ENCODE assay signal across 23 mouse cellular contexts in the genomic region with DNA sequence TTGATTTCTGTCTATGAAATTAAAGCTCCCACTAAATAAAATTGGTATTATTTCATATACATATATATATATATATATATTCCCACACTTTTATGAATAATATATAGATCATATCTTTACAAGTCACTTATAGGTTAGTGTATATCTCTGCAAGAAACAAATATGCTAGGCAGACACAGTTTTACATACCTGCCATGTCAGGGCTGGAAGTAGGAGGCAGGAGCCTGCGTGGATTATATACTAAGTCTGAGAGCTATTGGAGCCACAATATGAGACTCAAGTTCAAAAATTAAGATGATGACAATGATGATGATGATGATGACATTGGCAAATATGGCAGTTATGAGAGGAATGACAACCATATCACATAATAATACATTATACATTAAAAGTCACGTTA.
DNase-seq lines count a peak whose midpoint lies in the region; ATAC-seq and TF ChIP-seq lines count a peak whose summit lies in the region.
"Had no signal": no experiment of that assay in that cellular context is flagged by ENCODE, and none has a peak within 500 bp of the region (broad histone marks: within the 10 kb centered on the region; RNA-seq: fewer than 3 reads in every experiment).

No protein-coding gene starts in this region.

- no peaks in the 10 kb centered on the region for H3K27me3 ChIP-seq in forebrain, embryonic 12.5 days
- H3K27me3 ChIP-seq in forebrain, embryonic 15.5 days = no peaks in the 10 kb centered on the region
- no peaks in the 10 kb centered on the region for H3K27me3 ChIP-seq in hindbrain, postnatal 0 days (ENCODE audit: insufficient read depth, low read length)
- H3K27me3 ChIP-seq in hindbrain, embryonic 10.5 days (ENCODE audit: insufficient read depth, poor library complexity, severe bottlenecking) = no peaks in the 10 kb centered on the region
- no peaks in the 10 kb centered on the region for H3K27me3 ChIP-seq in midbrain, embryonic 12.5 days
- no peaks in the 10 kb centered on the region for H3K27me3 ChIP-seq in midbrain, postnatal 0 days (ENCODE audit: insufficient read depth, low read length)
- H3K27me3 ChIP-seq: CH12.LX; heart, embryonic 13.5 days; Patski had no signal

- no peaks in the 10 kb centered on the region for H3K36me3 ChIP-seq in forebrain, embryonic 12.5 days (replicated peaks)
- H3K36me3 ChIP-seq in forebrain, embryonic 15.5 days = no peaks in the 10 kb centered on the region
- H3K36me3 ChIP-seq in hindbrain, postnatal 0 days (ENCODE audit: insufficient read depth, low read length) = no peaks in the 10 kb centered on the region
- no peaks in the 10 kb centered on the region for H3K36me3 ChIP-seq in hindbrain, embryonic 10.5 days
- no peaks in the 10 kb centered on the region for H3K36me3 ChIP-seq in midbrain, embryonic 12.5 days
- no peaks in the 10 kb centered on the region for H3K36me3 ChIP-seq in midbrain, postnatal 0 days (ENCODE audit: insufficient read depth, low read length)
- H3K36me3 ChIP-seq: forebrain, embryonic 10.5 days; G1E; heart, embryonic 10.5 days; heart, embryonic 13.5 days had no signal

- 80% methylated on average over 2 of the region's 2 CpGs for WGBS in forebrain, embryonic 12.5 days
- WGBS in forebrain, embryonic 15.5 days = 64% methylated on average over 2 of the region's 2 CpGs
- WGBS in hindbrain, postnatal 0 days = 70% methylated on average over 2 of the region's 2 CpGs
- WGBS in hindbrain, embryonic 10.5 days = 83% methylated on average over 2 of the region's 2 CpGs
- WGBS in midbrain, embryonic 12.5 days = 64% methylated on average over 2 of the region's 2 CpGs
- 48% methylated on average over 2 of the region's 2 CpGs for WGBS in midbrain, postnatal 0 days

- no peak for TF ChIP-seq CTCF in hindbrain, postnatal 0 days (IDR thresholded peaks at IDR 0.05; ENCODE audit: low read depth)
- TF ChIP-seq CTCF in midbrain, postnatal 0 days (IDR thresholded peaks at IDR 0.05) = no peak

- no peak overlapping the region for H3K4me3 ChIP-seq in forebrain, embryonic 12.5 days (replicated peaks)
- no peak overlapping the region for H3K4me3 ChIP-seq in forebrain, embryonic 15.5 days
- no peak overlapping the region for H3K4me3 ChIP-seq in hindbrain, postnatal 0 days (ENCODE audit: low read length)
- no peak overlapping the region for H3K4me3 ChIP-seq in hindbrain, embryonic 10.5 days
- H3K4me3 ChIP-seq in midbrain, embryonic 12.5 days = no peak overlapping the region
- H3K4me3 ChIP-seq in midbrain, postnatal 0 days (ENCODE audit: low read depth, low read length) = no peak overlapping the region
- H3K4me3 ChIP-seq: forebrain, embryonic 10.5 days; heart, adult 2 months; heart, embryonic 10.5 days; heart, embryonic 13.5 days had no signal

- no peak for DNase-seq in hindbrain, postnatal 0 days (ENCODE audit: low spot score)
- DNase-seq in hindbrain, embryonic 10.5 days (ENCODE audit: low spot score) = no peak
- DNase-seq in midbrain, postnatal 0 days (ENCODE audit: low spot score) = no peak
- DNase-seq: adrenal gland, postnatal 10 days; adrenal gland, postnatal 36 days; B cell, adult 2 months; cerebellum, adult 18-20 months; cerebellum, postnatal 14 days; gastrocnemius, postnatal 10 days; gastrocnemius, postnatal 36 days; heart, adult 2 months; heart, postnatal 14 days; heart, postnatal 4 days had no signal

- H3K9ac ChIP-seq in forebrain, embryonic 12.5 days = no peak overlapping the region
- H3K9ac ChIP-seq in forebrain, embryonic 15.5 days (replicated peaks) = no peak overlapping the region
- H3K9ac ChIP-seq in hindbrain, postnatal 0 days (replicated peaks; ENCODE audit: low read length) = no peak overlapping the region
- no peak overlapping the region for H3K9ac ChIP-seq in midbrain, embryonic 12.5 days (replicated peaks)
- H3K9ac ChIP-seq in midbrain, postnatal 0 days (replicated peaks; ENCODE audit: low read length, poor library complexity, severe bottlenecking) = no peak overlapping the region
- H3K9ac ChIP-seq: heart, embryonic 13.5 days; hindbrain, embryonic 14.5 days had no signal

- ATAC-seq in forebrain, embryonic 12.5 days (ENCODE audit: low FRiP score) = peak; percentile 62
- no peak for ATAC-seq in forebrain, embryonic 15.5 days (replicated peaks)
- no peak for ATAC-seq in hindbrain, postnatal 0 days
- 0 out of 2 replicates have a peak, but pooled peaks have one; percentile 41 for ATAC-seq in midbrain, embryonic 12.5 days (ENCODE audit: low FRiP score, low read depth)
- ATAC-seq in midbrain, postnatal 0 days (ENCODE audit: low FRiP score) = no peak
- ATAC-seq: Patski had no signal

- H3K4me2 ChIP-seq in forebrain, embryonic 12.5 days = no peak overlapping the region
- no peak overlapping the region for H3K4me2 ChIP-seq in forebrain, embryonic 15.5 days (replicated peaks)
- 0 out of 2 replicates have a peak overlapping the region, but pooled peaks have one; percentile 31 for H3K4me2 ChIP-seq in hindbrain, postnatal 0 days (ENCODE audit: low read depth, low read length)
- no peak overlapping the region for H3K4me2 ChIP-seq in midbrain, embryonic 12.5 days (replicated peaks)
- H3K4me2 ChIP-seq in midbrain, postnatal 0 days (ENCODE audit: low read depth, low read length, poor library complexity, severe bottlenecking) = no peak overlapping the region
- H3K4me2 ChIP-seq: heart, embryonic 13.5 days had no signal

- H3K4me1 ChIP-seq in forebrain, embryonic 12.5 days = no peaks in the 10 kb centered on the region
- peaks cover 8% of the 10 kb centered on the region; the same call in 1 of the 2 replicates for H3K4me1 ChIP-seq in forebrain, embryonic 15.5 days
- no peaks in the 10 kb centered on the region for H3K4me1 ChIP-seq in hindbrain, postnatal 0 days (ENCODE audit: insufficient read depth, low read length)
- no peaks in the 10 kb centered on the region for H3K4me1 ChIP-seq in hindbrain, embryonic 10.5 days (replicated peaks)
- no peaks in the 10 kb centered on the region for H3K4me1 ChIP-seq in midbrain, embryonic 12.5 days
- no peaks in the 10 kb centered on the region for H3K4me1 ChIP-seq in midbrain, postnatal 0 days (ENCODE audit: insufficient read depth, low read length)
- H3K4me1 ChIP-seq: forebrain, embryonic 10.5 days; heart, embryonic 10.5 days; heart, embryonic 13.5 days had no signal

- no peaks in the 10 kb centered on the region for H3K9me3 ChIP-seq in forebrain, embryonic 12.5 days
- no peaks in the 10 kb centered on the region for H3K9me3 ChIP-seq in forebrain, embryonic 15.5 days
- no peaks in the 10 kb centered on the region for H3K9me3 ChIP-seq in hindbrain, postnatal 0 days (ENCODE audit: low read length)
- H3K9me3 ChIP-seq in hindbrain, embryonic 10.5 days = no peaks in the 10 kb centered on the region
- no peaks in the 10 kb centered on the region for H3K9me3 ChIP-seq in midbrain, embryonic 12.5 days
- no peaks in the 10 kb centered on the region for H3K9me3 ChIP-seq in midbrain, postnatal 0 days (ENCODE audit: low read length)
- H3K9me3 ChIP-seq: forebrain, embryonic 10.5 days; G1E; heart, embryonic 10.5 days; heart, embryonic 13.5 days had no signal

- H3K27ac ChIP-seq in forebrain, embryonic 12.5 days = no peak overlapping the region
- no peak overlapping the region for H3K27ac ChIP-seq in forebrain, embryonic 15.5 days (replicated peaks)
- no peak overlapping the region for H3K27ac ChIP-seq in hindbrain, postnatal 0 days
- H3K27ac ChIP-seq in hindbrain, embryonic 10.5 days = no peak overlapping the region
- no peak overlapping the region for H3K27ac ChIP-seq in midbrain, embryonic 12.5 days (replicated peaks)
- H3K27ac ChIP-seq in midbrain, postnatal 0 days (ENCODE audit: low read depth, low read length) = no peak overlapping the region
- H3K27ac ChIP-seq: forebrain, embryonic 10.5 days; heart, adult 2 months; heart, embryonic 10.5 days; heart, embryonic 13.5 days; hindbrain, embryonic 14.5 days had no signal

Comparison
In these comparisons a context has a peak if more than half of its experiments do, and no peak if none do; other contexts are left out.
1. ATAC-seq: peak in forebrain, embryonic 12.5 days (single experiment) and midbrain, embryonic 12.5 days (single experiment); none in forebrain, embryonic 15.5 days (single experiment), hindbrain, postnatal 0 days (single experiment) and midbrain, postnatal 0 days (single experiment).